Mouse (Mus musculus): ENCODE measurements at regions not wholly inside any gene's neighbourhood (a gene's known extent, or its start where the extent isn't known, plus 50 kb on each side); places are given as distances from the start of the nearest gene placed in this dataset.

DNA sequence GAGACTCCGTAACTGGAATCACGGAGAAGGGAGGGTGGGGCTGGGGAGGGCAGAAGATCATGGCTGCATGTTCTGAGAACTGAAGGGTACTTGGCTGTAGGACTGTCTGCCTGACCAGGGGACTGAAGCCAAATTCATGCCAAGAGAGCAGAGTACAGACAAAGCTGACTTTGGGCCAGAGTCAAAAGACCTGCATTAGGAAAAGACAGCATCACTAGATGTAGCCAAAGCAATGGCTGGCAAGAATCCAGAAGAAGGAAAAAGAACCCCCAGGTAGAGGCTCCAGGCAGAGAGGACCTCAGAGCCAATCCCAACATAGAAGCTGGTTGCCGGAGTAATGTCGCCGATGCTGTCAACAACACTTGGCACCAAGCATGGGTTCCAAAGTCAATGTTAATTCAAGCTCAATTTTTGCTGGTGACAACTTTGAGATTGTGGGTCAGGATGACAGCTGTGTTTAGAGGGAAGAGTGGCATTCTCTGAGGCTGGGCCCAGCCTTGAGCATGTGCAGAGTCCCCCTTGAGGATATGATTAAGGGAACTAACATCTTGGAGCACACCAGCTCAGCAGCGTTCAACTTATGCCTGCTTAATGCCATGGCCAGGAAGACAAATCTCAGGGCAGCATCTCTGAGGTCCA, 124.7 kb downstream of the Erv3 start:
- no peak for DNase-seq (ENCODE audit: low spot score)

DNA sequence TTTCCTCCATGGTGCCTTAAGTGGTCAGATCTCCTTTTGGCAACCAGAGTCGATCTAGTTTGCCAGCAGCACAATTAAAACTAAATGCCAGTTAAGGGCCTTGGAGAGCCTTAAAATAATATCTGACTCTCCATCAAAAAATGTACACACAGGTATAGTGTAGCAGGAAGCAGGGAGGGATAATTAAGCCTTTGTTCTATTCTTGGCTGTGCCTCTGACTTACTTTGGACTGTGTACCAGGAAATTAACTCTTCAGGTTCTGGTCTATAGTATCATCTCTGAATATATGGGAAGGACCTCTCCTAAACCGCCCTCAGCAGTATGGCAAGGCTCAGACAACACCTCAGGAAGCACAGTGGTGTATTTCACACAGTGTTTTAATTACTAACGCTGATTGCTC, 133.0 kb downstream of the Erv3 start:
- DNase-seq (ENCODE audit: low spot score), result no peak

DNA sequence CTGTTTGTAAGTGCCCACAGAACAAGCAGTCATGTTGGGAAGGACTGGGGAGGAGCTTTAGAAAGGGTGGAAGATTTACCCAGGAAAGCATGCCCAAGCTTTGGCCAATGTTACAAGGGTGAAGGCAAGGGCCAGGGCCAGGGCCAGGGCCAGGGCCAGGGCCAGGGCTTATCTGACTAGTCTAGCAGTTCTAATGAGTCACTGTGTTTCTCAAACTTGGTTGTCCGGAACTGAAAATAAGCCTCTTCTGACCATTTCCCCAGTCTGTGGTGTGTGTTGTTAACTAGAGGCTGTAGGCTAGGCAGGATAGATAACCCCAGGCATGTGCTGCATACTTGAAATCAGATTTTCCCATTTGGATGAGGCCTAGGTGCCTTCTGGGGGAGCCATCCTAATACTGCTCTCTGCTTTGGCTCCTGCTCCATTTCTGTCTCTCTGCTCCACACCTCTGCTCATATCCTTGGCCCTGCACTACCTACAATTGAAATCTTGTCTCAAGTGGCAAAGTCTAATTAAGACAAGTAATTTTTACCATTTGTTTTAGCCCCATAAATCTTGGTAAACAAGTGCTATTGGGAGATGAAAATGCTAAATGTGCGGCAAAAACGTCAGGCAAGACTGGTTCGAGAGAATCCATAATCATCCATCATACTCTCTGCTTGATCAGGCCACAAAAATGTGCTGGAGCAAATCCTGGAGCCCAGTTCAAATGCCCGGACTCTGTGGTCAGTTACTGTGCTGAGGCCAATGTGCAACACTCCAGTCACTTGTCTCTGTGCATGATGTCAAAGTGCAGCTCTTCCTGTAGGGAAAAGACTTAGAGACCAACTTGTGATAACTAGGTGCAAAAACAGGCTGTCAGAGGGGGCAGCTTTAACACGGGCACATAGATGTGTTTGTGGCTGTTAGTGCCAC, 137.7 kb downstream of the Erv3 start:
- DNase-seq (ENCODE audit: low spot score), result no peak

DNA sequence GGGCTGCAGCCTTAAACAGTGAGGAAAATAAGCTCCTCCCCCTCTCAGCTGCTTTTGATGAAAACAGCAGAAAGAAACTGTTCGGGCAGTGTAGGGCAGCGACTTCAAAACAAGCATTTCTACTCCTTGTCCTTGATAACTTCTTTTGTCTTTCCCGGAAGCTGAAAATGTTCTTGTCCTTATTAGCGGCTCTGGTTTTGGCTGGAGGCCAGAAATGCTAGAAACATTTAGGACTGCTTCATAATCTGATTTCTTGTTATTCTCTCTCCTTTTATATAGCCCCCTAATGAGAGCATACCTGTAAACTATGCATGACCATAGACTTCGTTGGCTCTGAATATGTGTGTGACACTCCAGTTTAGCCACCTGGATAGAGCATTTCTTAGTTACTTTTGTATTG, 142.0 kb downstream of the Erv3 start:
- no peak for DNase-seq (ENCODE audit: low spot score)

DNA sequence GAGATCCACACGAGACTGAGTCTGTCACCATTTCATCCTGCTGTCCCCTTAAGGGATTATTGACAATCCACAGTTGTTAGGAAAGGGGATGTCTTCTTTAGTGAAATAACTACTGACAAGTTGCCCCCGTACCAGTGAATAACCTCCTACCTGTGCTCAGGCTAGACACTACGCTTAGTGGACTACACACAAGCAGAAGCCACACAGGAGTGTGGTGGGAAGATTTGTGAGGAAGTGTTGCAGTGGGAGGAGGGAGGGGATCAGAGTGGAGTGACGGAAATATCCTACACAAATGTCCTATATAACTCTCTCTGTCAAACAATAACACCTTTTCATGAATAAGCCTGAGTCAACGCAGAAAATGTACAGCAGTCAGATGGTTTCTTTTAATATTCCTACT, 142.7 kb downstream of the Erv3 start:
- DNase-seq (ENCODE audit: low spot score), result no peak

DNA sequence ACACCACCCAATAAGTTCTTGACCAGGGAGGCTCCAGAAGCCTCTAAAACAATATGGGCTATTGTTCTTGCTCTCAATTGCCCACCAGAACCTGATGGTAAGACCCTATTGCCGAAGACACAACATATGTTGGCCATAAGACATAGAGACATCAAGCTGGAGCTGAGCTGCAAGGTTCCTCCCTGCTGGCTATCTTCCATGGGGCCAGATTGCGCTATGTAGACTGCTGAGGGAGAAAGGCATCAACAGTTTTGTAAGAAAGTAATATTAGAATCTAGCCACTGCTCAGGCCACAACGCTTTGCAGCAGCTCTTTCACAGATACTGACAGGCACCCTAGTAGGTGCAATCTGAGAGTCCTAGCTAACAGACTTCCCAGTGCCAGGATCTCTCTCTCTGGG, 144.2 kb downstream of the Erv3 start:
- no peak for DNase-seq (ENCODE audit: low spot score)

DNA sequence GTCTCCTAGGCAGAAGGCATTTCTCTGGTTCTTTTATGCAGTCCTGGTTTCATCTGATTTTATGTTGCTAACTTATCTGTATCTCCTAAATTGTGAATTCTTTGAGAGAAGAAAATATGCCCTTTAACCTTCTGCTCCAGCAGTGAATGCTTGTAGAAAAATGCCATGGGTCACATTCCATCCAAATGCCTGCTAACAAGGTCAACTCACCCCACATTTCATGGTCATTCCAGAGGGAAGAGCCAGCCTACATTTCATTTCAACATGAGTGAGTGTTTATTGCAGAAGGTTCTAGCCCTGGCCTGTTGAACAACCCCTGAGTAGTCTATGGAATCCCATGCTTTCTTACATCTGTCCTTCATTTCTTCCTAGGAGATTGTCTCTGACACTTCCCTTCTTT, 147.7 kb downstream of the Erv3 start:
- no peak for DNase-seq (ENCODE audit: low spot score)

DNA sequence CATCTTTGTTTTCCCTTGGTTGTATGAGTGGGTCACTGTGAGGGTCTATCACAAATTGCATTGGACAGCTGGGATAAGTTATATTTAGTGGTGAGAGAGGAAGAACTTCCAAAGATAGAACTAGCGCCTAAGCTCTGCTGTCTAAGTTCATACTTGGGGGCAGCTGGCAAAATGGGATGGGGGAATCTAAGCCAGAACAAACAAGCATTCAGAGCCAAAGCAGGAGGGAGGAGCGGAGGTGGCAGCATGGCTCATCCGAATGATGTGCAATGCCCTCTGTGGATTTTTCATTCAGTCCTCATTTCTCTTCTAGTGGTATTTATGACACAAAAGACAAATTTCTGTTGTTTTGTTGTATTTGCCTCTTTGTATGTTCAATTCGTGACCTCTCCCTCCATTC, 144.5 kb upstream of the Adra1d start:
- no peak for DNase-seq (ENCODE audit: low spot score)

DNA sequence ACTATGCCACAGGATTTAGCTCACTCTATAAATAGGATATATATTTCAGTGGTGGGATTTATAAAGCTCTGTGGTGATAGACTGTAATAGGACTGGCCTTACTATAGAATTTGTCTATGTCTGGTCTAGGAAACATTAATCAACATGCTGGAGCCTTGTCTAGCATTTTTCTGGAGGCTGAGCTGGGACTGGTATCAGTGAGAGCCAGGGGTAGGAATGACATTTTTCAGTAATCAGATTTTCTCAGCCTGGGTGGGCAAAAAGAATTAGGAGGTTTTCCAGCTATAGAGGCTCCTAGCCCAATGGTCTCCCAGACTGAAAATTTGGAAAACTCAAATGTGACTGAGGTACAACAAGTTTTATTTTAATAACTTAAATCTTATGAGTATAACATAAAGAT, 142.3 kb upstream of the Adra1d start:
- no peak for DNase-seq (ENCODE audit: low spot score)

DNA sequence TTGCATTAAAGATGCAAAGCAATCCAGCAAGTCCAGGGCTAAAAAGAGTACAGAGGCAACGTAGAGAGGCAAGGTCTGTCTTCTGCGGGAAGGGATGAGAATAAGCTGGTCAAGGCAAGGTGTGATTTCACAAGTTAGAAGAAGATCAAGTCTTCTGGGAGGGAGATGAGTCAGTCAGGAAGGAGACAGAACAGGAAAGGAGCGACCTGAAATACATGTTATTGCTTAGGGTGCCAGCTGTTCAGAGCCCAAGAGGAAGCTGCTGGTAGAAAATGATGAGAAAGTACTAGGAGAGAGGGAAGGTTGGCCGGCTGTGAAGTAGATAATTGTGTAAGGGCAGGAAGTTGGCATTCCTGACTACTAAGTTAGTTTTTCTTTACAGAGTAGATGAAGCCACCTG, 140.1 kb upstream of the Adra1d start:
- DNase-seq (ENCODE audit: low spot score), result no peak

DNA sequence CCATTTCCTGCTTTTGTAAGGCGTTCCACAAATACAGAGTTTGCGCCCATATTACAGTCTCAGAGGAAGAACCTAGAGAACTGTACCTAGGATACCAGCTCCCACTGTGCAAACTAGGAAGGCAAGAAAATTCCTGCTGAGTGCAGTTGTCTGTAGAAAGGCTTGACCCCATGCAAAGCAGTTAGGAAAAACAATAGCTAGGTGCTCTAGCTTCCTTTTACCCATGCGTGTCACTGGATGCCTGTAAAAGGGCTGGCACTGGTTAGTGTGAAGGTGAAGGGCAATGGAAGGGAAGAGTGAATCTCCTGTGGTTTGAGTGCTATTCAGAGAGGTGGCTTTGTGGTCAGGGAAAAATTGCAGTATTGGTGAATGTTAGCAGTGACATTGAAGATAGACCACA, 137.7 kb upstream of the Adra1d start:
- no peak for DNase-seq (ENCODE audit: low spot score)

DNA sequence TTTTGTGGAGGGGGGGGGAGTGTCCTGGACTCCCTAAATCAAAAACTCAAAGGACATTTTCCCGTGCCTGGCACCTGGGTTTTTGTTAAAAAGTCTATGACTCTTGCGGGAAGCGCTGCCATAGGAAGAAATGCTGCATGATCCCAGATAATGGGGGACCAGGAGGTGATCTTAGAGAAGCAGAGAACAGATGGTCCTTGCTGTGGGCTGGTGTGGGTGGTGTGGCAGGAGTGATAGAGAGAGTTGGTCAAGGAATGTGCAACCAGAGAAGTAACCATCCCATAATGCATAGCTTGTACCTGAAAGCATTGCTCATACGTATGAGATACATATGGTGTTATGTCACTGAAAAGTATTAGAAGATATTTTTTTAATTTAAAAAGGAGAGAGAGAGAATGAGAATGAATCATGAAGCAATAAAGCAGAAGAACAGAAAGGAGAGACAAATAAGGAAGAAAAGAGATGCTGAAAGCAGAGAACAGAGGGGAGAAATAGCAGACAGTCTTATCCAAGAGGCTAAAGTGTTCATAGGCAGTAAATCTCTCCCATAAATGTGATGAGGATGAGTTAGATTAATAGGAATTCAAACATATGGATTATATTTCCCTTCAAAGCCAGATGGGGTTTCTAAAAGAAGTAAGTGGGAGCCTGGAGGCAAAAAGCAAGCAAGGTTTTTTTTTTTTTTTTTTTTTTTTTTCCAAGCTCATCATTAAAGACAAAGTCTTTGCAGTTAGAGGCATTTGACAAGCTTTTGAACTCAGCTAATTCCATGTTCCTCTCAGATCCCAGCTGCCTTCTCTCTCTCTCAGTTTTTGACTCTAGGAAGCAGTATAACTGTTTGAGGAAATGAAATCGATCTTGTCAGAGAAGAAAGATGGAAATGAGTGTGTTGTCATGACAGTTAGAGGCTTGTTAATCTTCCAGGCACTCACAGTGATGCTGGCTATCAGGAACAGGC, 136.2 kb upstream of the Adra1d start:
- DNase-seq (ENCODE audit: low spot score), result no peak

DNA sequence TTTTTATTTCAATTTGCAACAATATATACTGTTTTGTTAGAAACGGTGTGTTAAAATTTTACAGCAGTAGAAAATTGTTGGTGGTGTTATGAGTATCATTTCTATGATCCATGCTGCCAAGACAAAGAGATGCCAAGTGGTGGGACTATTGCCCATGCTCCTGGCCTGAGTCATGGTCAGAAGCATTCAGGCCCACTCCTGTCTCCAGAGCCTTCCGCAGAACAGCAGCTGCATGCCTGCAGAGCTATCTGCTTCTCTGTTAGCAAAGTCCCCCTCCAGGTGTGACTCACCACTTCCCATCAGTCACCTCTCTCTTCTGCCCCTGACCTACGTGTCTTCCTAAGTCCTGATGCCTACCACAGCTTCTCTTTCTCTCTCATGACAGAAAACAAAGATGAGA, 134.2 kb upstream of the Adra1d start:
- DNase-seq (ENCODE audit: low spot score), result no peak

DNA sequence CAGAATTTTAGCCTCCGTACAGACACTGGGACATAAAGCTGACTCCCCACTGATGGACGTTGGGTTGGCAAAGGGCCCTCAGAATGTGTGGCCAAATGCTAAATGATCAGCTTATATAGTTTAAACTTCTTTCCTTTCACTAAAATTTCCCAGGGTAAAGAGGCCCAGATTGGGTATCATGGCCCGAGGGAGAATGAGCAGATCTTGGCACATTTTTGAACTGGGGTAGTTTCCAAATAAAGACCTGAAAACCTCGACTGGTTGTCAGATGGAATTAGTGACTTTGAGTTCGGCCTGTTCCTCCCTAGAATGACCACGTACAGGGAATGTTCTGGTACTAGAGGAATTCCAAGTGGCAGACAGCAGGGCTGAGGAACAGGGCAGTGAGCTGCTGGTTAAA, 127.9 kb upstream of the Adra1d start:
- no peak for DNase-seq (ENCODE audit: low spot score)

DNA sequence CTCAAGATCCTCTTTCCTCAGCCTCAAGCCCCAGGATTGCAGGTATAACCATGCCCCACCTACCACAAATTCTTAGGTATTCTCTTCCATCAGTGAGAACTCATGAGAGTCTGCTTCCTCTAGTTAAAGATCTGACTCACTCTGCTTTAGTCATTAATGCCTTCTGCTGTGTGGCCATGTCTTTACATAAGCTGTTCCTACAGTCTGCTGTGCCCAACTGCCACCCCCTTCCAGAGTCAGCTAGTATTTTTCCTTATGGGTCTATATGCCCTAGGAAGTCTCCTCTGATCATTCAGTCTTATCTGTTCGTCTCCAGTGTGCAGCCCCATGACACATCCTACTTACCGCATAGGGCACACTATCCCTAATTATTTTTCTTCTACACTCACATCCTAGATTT, 126.2 kb upstream of the Adra1d start:
- no peak for DNase-seq (ENCODE audit: low spot score)

DNA sequence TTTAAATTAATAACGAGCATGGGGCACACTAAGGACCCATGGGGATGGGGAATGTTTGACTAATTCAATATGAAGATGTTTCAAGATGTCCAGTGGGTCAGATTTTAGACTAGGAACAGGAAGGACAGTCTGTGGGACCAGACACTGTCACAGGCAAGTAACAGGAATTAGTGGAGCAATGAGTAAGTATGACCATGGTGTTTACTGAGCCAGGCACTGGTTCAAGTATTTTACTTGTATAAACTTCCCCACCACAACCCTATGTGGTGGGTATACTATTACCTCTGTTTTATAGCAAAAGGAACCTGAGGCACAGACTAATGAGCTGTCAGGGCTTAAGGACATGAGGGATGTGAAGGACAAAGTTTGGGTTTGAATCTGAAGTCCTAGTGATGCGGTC, 125.4 kb upstream of the Adra1d start:
- no peak for DNase-seq (ENCODE audit: low spot score)

DNA sequence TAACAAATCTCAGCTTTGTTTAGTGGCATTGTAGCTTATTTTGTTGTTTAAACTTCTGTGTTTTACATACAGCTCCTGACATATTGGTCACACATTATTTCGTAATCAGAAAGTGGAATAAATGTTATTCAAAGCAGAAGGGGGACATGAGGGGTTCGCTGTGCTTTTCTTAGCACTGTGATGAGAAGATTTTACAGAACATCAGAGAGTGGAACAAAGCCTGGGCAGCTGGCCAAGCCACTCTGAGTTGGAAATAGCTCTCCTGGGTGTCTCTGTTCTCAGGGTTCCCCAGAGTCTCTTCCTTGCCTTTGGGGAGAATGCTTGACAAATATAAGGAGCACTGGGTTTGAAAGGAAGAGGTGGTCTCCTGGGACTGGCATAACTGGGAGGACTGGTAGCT, 124.7 kb upstream of the Adra1d start:
- DNase-seq (ENCODE audit: low spot score), result peak; percentile 29

DNA sequence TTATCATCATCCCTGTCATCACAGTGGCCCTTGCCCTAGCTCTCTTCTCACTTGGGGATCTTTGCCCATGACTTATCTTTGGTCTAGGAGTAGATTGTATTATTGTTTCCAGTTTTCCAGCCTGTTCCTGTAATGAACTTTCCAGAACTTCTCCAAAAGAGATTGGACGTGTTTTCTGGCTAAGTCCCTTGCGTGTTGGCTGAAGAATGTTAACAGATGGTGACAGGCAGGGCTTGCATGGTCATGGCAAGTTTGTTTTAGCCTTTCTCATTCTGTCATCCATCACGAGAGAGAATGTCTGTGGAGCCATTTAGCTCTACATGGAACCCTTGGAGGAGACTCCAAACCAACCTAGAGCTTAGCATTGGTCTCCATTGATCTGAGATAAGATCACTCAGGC, 123.2 kb upstream of the Adra1d start:
- DNase-seq (ENCODE audit: low spot score), result no peak

DNA sequence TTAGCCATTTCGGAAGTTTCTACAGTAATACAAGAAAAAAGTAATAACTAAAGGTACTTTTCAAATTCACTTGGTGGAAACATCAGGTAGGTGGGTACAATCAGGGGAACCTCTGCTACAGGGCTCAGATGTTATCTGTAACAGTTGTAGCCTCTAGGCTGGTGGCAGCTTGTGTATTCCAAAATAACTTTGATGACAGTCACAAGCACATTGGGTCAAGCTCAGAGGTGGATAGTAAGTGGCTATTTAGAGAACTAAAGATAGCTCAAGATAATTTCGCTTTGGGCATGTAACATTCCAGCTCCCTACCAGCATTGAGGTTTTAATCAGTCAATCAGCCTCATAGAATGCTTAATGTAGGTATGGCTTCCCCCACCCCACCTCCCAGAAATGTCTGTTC, 121.7 kb upstream of the Adra1d start:
- no peak for DNase-seq (ENCODE audit: low spot score)

DNA sequence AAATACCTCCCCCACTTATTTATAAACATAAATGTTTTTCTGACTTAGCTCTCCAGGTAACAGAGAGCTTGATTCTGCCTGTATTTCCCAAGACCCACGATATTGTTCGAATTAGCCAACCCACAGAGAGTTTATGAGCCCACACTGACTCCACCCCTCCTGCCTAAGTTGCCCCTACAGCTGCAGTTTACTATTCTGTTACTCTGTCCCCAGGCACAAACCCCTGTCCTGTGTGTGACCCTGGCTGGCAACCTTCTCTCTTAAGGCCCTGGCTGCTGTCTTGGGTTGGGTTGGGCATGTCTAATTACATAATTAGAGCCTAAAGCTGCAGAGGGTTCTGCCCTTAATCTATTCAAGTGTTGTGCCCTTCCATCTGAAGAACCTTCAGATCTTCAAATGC, 116.4 kb upstream of the Adra1d start:
- no peak for DNase-seq (ENCODE audit: low spot score)

DNA sequence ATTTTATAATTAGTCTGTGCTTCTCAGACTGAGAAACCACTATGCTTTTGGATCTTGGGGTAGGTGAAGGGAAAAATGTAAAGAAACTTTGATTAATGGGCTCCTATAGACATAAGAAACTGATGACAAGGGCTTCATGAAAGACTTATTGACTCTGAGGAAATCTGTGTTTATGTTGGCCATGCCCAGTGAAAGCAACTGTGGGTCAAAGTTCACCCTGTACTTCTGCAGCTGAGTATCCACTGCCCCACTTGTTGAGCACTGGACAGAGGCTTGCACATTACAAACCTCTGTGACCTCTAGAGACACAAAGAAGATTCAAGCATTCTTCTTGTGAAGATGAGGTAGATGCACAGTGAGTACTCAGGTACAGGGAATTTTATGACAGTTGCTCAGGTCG, 114.7 kb upstream of the Adra1d start:
- no peak for DNase-seq (ENCODE audit: low spot score)

DNA sequence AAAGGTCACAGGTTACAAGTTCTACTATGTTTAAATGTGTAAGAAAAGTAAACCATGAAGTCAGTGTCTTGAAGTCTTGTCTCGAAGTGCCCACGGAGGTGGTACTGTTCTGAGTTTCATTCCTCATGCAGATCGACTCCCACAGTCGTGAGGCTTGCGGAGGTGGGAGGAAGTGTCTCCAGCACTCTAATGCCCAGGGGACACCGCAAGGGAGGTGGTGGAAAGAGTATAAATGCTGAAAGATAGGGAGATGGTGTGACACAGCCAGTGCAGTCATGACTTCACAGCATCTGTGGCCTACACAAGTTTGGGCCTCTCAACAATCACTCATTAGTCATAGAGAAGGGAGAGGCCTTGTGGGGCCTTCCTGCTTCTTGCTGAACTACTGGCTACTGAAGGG, 112.8 kb upstream of the Adra1d start:
- no peak for DNase-seq (ENCODE audit: low spot score)

DNA sequence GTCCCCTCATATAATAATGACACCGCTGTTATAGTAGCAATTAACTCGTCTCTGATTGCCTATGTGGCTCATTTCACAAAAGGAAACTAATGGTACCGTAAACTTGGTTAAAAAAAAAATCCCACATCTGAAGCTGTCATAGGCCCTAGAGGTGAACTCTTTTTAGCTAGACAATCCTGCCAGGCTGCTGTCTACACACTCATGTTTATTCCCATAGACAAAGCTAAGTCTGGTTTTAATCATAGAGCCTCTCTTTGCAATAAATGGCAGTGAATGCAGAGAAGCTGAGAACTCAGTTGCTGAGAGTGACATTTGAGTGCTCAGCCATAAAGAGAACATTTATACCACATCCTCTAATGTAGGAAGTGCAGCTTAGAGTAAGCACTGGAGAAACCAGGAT, 111.3 kb upstream of the Adra1d start:
- DNase-seq (ENCODE audit: low spot score), result no peak

All from urinary bladder, postnatal 14 days (tissue).